Mouse (Mus musculus): ENCODE measurements around the gene Cldn5. TPM values are rescaled to one million over a fixed set of nuclear protein-coding genes. Genes with fewer than 3 reads are reported as not detected.

Cldn5 gene
- polyA plus RNA-seq (2012; rRNA removed) = 90.4 and 93.1 TPM in 2 replicates

GRCm38 (mm10) chr16:18776556-18777100, at the start of gene Cldn5:
Cldn5 (plus strand) TSS chr16:18776847.

GRCm38 (mm10) chr16:18811468-18812384, 35.1 kb downstream of the Cldn5 start, which contains the start of the genes Ufd1 and Cdc45:
Ufd1 (plus strand) TSS chr16:18811779.
Cdc45 (minus strand) TSS chr16:18811987.

Other genes with a start within 250 kb of the Cldn5 start
- 1.3 and 6.8 TPM in 2 replicates for gene Tbx1, start 186.2 kb upstream of the Cldn5 start, polyA plus RNA-seq (2012; rRNA removed)
- 13.7 and 16.3 TPM in 2 replicates for gene Gp1bb, start 154.4 kb upstream of the Cldn5 start, polyA plus RNA-seq (2012; rRNA removed)
- gene Gm49601, start 150.4 kb upstream of the Cldn5 start, polyA plus RNA-seq (2012; rRNA removed) = 101 and 103 TPM in 2 replicates
- gene Sept5, start 146.9 kb upstream of the Cldn5 start, polyA plus RNA-seq (2012; rRNA removed) = 274 and 303 TPM in 2 replicates
- gene Ufd1, start 34.9 kb downstream of the Cldn5 start, polyA plus RNA-seq (2012; rRNA removed) = 79.7 and 84.8 TPM in 2 replicates
- 28.2 and 34.5 TPM in 2 replicates for gene Cdc45, start 35.1 kb downstream of the Cldn5 start, polyA plus RNA-seq (2012; rRNA removed)
- 34.8 and 40.7 TPM in 2 replicates for gene 2510002D24Rik, start 59.7 kb downstream of the Cldn5 start, polyA plus RNA-seq (2012; rRNA removed)
- 0.93 and 3.8 TPM in 2 replicates for gene Gm28539, start 59.7 kb downstream of the Cldn5 start, polyA plus RNA-seq (2012; rRNA removed)
- 31.1 and 32.3 TPM in 2 replicates for gene Mrpl40, start 100.0 kb downstream of the Cldn5 start, polyA plus RNA-seq (2012; rRNA removed)
- gene Hira, start 100.2 kb downstream of the Cldn5 start, polyA plus RNA-seq (2012; rRNA removed) = 93.5 and 103 TPM in 2 replicates

Measured in central nervous system, embryonic 14 days (tissue).